Mouse (Mus musculus): ENCODE data around the gene Cracr2a. TPM values are rescaled to one million over a fixed set of nuclear protein-coding genes. Genes with fewer than 3 reads are reported as not detected.
A peak's percentile ranks its signal among the peaks of the same experiment; 100 is the strongest.

Gene Cracr2a
- polyA plus RNA-seq, 1 experiment = 0.49 TPM

GRCm38 (mm10) chr6:127715428-127715827, 154.3 kb downstream of the Cracr2a start:
- H3K27me3 ChIP-seq (replicated peaks) = peaks cover 32% of the 10 kb centered on the region
- peaks cover 41% of the 10 kb centered on the region for H3K4me1 ChIP-seq
- no peak overlapping the region for H3K4me3 ChIP-seq (replicated peaks)
- no peak for TF ChIP-seq FLI1 (IDR thresholded peaks at IDR 0.05; ENCODE audit: low read length)
- TF ChIP-seq GATA1 (IDR thresholded peaks at IDR 0.05; ENCODE audit: borderline replicate concordance, low read length) = no peak
- H3K36me3 ChIP-seq (replicated peaks; ENCODE audit: low read length) = no peaks in the 10 kb centered on the region
- H3K9me3 ChIP-seq = no peaks in the 10 kb centered on the region

GRCm38 (mm10) chr6:127717239-127718137, 156.3 kb downstream of the Cracr2a start:
- H3K36me3 ChIP-seq (replicated peaks; ENCODE audit: low read length) = no peaks in the 10 kb centered on the region
- peaks cover 50% of the 10 kb centered on the region for H3K4me1 ChIP-seq
- TF ChIP-seq GATA1 (IDR thresholded peaks at IDR 0.05; ENCODE audit: borderline replicate concordance, low read length) (no peak), FLI1 (IDR thresholded peaks at IDR 0.05; ENCODE audit: low read length) (no peak)
- H3K27me3 ChIP-seq (replicated peaks) = peaks cover 16% of the 10 kb centered on the region
- peak overlapping the region; percentile 54 for H3K4me3 ChIP-seq (replicated peaks)
- no peaks in the 10 kb centered on the region for H3K9me3 ChIP-seq

GRCm38 (mm10) chr6:127719875-127720274, 158.7 kb downstream of the Cracr2a start:
- Histone ChIP-seq H3K36me3 (replicated peaks; ENCODE audit: low read length) (no peaks in the 10 kb centered on the region), H3K27me3 (replicated peaks) (peaks cover 6% of the 10 kb centered on the region), H3K4me3 (replicated peaks) (no peak overlapping the region), H3K4me1 (peaks cover 67% of the 10 kb centered on the region), H3K9me3 (no peaks in the 10 kb centered on the region)
- TF ChIP-seq GATA1 (IDR thresholded peaks at IDR 0.05; ENCODE audit: borderline replicate concordance, low read length) (no peak), FLI1 (IDR thresholded peaks at IDR 0.05; ENCODE audit: low read length) (no peak)

GRCm38 (mm10) chr6:127723126-127723525, 162.0 kb downstream of the Cracr2a start:
- H3K9me3 ChIP-seq = no peaks in the 10 kb centered on the region
- peak overlapping the region; percentile 85 for H3K4me3 ChIP-seq (replicated peaks)
- H3K4me1 ChIP-seq = peaks cover 68% of the 10 kb centered on the region
- H3K27me3 ChIP-seq (replicated peaks) = peaks cover 7% of the 10 kb centered on the region
- TF ChIP-seq GATA1 (IDR thresholded peaks at IDR 0.05; ENCODE audit: borderline replicate concordance, low read length) (no peak), FLI1 (IDR thresholded peaks at IDR 0.05; ENCODE audit: low read length) (0 out of 2 replicates have a peak, but pooled peaks have one; percentile 12)
- H3K36me3 ChIP-seq (replicated peaks; ENCODE audit: low read length) = no peaks in the 10 kb centered on the region

Other genes starting within 250 kb of the Cracr2a start
- 2.5 TPM in 1 of 2 replicates, not detected in the other for gene Parp11, start 114.5 kb upstream of the Cracr2a start, polyA plus RNA-seq (2012; ENCODE audit: insufficient read depth, low replicate concordance)
- 0.21 and 2.2 TPM in 2 replicates for gene Prmt8, start 208.1 kb downstream of the Cracr2a start, polyA plus RNA-seq (2012; ENCODE audit: insufficient read depth, low replicate concordance)

Measured in megakaryocyte, embryonic 14.5 days (primary cell).